Mouse (Mus musculus): ENCODE data around the gene Slc29a3. TPM values are rescaled to one million over a fixed set of nuclear protein-coding genes. Genes with fewer than 3 reads are reported as not detected.
"Not testable (repeated sequence)": the region's sequence is repeated elsewhere in the genome, so short reads cannot be mapped to it uniquely, and the experiment has no call there.

Gene Slc29a3
- polyA plus RNA-seq, 1 experiment from 2014 or later = 9.3 TPM

DNA sequence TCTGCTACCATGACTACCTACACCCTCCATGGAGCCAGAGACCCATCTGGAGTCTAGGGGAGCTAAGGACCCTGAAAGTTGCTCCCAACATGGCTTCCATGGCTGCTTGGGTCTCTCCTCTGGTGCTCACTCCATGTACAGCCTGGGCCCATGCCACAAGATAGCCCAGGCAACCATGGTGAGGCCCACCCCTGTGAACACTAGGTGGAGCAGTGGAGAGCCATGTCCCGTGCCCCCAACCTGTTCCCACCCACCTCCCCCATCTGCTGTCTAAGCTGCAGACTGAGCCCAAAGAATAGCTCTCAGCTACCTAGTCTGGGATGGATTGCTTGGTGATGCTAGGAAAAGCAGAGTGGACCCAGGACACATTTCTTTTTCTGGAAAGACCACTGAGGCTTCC, 29.2 kb downstream of the Slc29a3 start:
- TF ChIP-seq EP300 (IDR thresholded peaks at IDR 0.05) (no peak), CTCF (IDR thresholded peaks at IDR 0.05) (peak; percentile 33)
- Histone ChIP-seq H3K4me1 (ENCODE audit: insufficient read depth, low read depth, low read length) (no peaks in the 10 kb centered on the region), H3K4me2 (replicated peaks; ENCODE audit: low read depth, low read length) (no peak overlapping the region), H3K9me3 (ENCODE audit: low read length) (no peaks in the 10 kb centered on the region), H3K9ac (replicated peaks; ENCODE audit: low read depth) (no peak overlapping the region), H3K36me3 (ENCODE audit: insufficient read depth, low read length) (no peaks in the 10 kb centered on the region), H3K27ac (ENCODE audit: low read length) (no peak overlapping the region), H3K4me3 (ENCODE audit: low read depth, low read length) (no peak overlapping the region), H3K27me3 (replicated peaks; ENCODE audit: insufficient read depth, low read length) (no peaks in the 10 kb centered on the region)
- WGBS = 29% methylated on average over 1 of the region's 1 CpGs
- DNase-seq (ENCODE audit: low spot score) (no peak), ATAC-seq (no peak)

DNA sequence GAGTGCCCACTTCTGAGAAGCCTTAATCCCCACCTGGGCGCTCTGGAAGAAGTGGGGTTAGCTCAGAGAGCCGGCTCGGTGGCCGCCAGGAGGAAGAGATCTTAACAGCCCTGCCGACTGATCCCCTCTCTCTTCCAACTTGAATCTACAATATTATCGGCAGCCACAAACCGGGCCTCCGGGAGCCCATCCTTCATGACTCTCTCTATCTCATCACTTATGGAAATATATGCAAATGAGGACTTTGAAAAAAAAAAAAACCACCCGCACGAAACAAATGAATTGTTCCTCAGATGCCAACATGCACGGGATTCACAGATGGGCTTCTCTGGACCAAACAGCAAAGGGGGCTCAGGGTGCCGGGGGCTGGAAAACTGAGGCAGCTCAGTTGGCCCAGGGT, 31.0 kb downstream of the Slc29a3 start:
- H3K36me3 ChIP-seq (ENCODE audit: insufficient read depth, low read length) = no peaks in the 10 kb centered on the region
- H3K9ac ChIP-seq (replicated peaks; ENCODE audit: low read depth) = no peak overlapping the region
- no peaks in the 10 kb centered on the region for H3K27me3 ChIP-seq (replicated peaks; ENCODE audit: insufficient read depth, low read length)
- 59% methylated on average over 12 of the region's 12 CpGs for WGBS
- no peaks in the 10 kb centered on the region for H3K9me3 ChIP-seq (ENCODE audit: low read length)
- H3K4me3 ChIP-seq (ENCODE audit: low read depth, low read length) = no peak overlapping the region
- no peak for TF ChIP-seq CTCF (IDR thresholded peaks at IDR 0.05)
- H3K4me2 ChIP-seq (replicated peaks; ENCODE audit: low read depth, low read length) = no peak overlapping the region
- DNase-seq (ENCODE audit: low spot score) (no peak), ATAC-seq (no peak)
- H3K27ac ChIP-seq (ENCODE audit: low read length) = no peak overlapping the region
- no peaks in the 10 kb centered on the region for H3K4me1 ChIP-seq (ENCODE audit: insufficient read depth, low read depth, low read length)

DNA sequence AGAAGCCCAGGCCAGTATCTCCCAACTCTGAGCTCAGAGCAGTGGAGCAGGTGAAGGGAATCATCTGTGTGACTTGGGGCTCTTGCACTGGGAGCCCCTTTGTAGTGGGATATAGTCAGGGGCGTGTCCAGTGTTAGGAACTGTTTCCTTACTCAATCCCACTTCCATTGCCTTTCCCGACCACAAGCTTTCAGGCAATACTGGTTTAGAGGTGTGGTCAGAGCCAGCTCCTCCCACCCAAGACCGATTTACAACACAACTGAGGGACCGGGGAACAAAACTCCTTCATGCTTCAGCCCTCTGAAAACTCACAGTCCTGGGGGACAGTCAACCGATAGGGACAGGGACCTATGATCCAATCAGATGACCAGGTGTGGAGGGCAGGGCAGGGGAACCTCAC, 32.1 kb downstream of the Slc29a3 start:
- no peak for ATAC-seq
- Histone ChIP-seq H3K4me1 (ENCODE audit: insufficient read depth, low read depth, low read length) (no peaks in the 10 kb centered on the region), H3K27me3 (replicated peaks; ENCODE audit: insufficient read depth, low read length) (no peaks in the 10 kb centered on the region), H3K36me3 (ENCODE audit: insufficient read depth, low read length) (peaks cover 2% of the 10 kb centered on the region; the same call in 1 of the 2 replicates), H3K4me2 (replicated peaks; ENCODE audit: low read depth, low read length) (no peak overlapping the region), H3K9me3 (ENCODE audit: low read length) (no peaks in the 10 kb centered on the region), H3K9ac (replicated peaks; ENCODE audit: low read depth) (no peak overlapping the region), H3K4me3 (ENCODE audit: low read depth, low read length) (no peak overlapping the region), H3K27ac (ENCODE audit: low read length) (no peak overlapping the region)
- no peak for DNase-seq (ENCODE audit: low spot score)
- WGBS = 80% methylated on average over 5 of the region's 5 CpGs
- TF ChIP-seq CTCF (IDR thresholded peaks at IDR 0.05) = no peak
- no peak for TF ChIP-seq EP300 (IDR thresholded peaks at IDR 0.05)

DNA sequence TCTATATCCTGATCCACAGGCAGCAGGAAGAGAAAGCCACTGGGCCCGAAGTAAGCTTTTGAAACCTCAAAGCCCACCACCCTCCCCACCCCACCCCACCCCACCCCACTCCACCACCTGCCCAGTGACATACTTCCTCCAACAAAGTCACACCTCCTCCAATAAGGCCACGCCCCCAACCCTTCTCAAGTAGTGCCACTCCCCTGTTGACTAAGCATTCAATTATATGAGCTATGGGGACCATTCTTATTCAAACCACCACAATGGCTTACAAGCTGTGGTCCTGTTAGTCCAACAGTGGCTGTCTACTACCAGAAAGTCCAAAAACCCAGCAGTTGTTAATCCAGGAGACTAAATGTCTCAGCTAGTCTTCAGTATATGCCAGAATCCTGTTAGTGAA, 34.1 kb downstream of the Slc29a3 start:
- TF ChIP-seq EP300 (IDR thresholded peaks at IDR 0.05) = no peak

DNA sequence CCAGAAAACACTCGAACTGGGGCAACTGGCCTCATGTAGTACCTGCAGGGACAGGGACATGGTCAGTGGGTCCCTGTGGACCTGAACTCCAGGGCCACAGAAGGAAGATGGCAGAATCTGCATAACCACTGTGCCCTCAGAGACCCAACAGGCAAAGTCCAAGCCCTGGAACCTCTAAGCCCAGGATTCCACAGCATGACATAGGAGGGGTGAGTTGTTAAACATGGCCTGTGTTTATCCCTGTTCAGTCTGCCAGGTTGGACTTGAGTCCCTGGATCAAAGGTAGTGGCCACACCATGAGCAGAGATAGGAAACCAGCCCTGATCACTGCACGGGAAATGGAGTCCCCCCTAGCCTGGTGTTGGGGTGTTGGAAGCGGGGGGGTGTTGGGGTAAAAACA, 36.1 kb downstream of the Slc29a3 start:
- Histone ChIP-seq H3K4me2 (replicated peaks; ENCODE audit: low read depth, low read length) (no peak overlapping the region), H3K27ac (ENCODE audit: low read length) (no peak overlapping the region)
- TF ChIP-seq EP300 (IDR thresholded peaks at IDR 0.05) = no peak
- no peak for TF ChIP-seq CTCF (IDR thresholded peaks at IDR 0.05)

More for the DNA sequence above, 34.1 kb downstream of the Slc29a3 start:
- Histone ChIP-seq H3K36me3 (ENCODE audit: insufficient read depth, low read length) (peaks cover 5% of the 10 kb centered on the region; the same call in 1 of the 2 replicates), H3K9ac (replicated peaks; ENCODE audit: low read depth) (no peak overlapping the region), H3K9me3 (ENCODE audit: low read length) (no peaks in the 10 kb centered on the region), H3K4me2 (replicated peaks; ENCODE audit: low read depth, low read length) (no peak overlapping the region), H3K4me1 (ENCODE audit: insufficient read depth, low read depth, low read length) (no peaks in the 10 kb centered on the region), H3K4me3 (ENCODE audit: low read depth, low read length) (no peak overlapping the region), H3K27me3 (replicated peaks; ENCODE audit: insufficient read depth, low read length) (no peaks in the 10 kb centered on the region), H3K27ac (ENCODE audit: low read length) (no peak overlapping the region)
- no peak for DNase-seq (ENCODE audit: low spot score)
- ATAC-seq = no peak
- WGBS = 91% methylated on average over 2 of the region's 2 CpGs

DNA sequence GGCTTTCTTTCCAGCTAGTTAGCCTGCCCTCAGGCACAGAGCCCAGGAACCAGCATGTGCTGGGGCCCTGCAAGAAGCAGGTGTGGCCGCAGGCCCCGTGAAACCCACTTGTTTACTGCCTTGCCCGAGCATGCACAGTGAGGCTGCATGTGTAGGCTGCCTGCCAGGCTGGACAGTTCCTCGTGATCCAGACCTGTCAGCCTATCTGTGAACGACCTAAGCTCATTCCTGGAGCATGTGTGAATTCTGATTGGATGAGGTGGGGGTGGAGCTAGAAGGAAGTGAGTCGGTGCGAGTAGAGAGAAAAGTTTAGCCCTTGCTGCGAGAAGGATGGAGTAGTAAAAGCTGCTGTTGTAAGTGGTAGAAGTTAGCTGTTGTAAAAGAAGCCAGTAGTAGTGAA, 40.3 kb downstream of the Slc29a3 start:
- H3K4me2 ChIP-seq (replicated peaks; ENCODE audit: low read depth, low read length); H3K9ac ChIP-seq (replicated peaks; ENCODE audit: low read depth); H3K27me3 ChIP-seq (replicated peaks; ENCODE audit: insufficient read depth, low read length); H3K4me3 ChIP-seq (ENCODE audit: low read depth, low read length); DNase-seq (ENCODE audit: low spot score); H3K9me3 ChIP-seq (ENCODE audit: low read length); ATAC-seq; H3K4me1 ChIP-seq (ENCODE audit: insufficient read depth, low read depth, low read length); H3K27ac ChIP-seq (ENCODE audit: low read length); H3K36me3 ChIP-seq (ENCODE audit: insufficient read depth, low read length): not testable (repeated sequence)
- 37% methylated on average over 7 of the region's 8 CpGs for WGBS

More for the DNA sequence above, 36.1 kb downstream of the Slc29a3 start:
- H3K36me3 ChIP-seq (ENCODE audit: insufficient read depth, low read length) = peaks cover 5% of the 10 kb centered on the region; the same call in 1 of the 2 replicates
- no peak for DNase-seq (ENCODE audit: low spot score)
- WGBS = 83% methylated on average over 3 of the region's 3 CpGs
- no peaks in the 10 kb centered on the region for H3K4me1 ChIP-seq (ENCODE audit: insufficient read depth, low read depth, low read length)
- H3K27me3 ChIP-seq (replicated peaks; ENCODE audit: insufficient read depth, low read length) = no peaks in the 10 kb centered on the region
- H3K4me3 ChIP-seq (ENCODE audit: low read depth, low read length) = no peak overlapping the region
- no peaks in the 10 kb centered on the region for H3K9me3 ChIP-seq (ENCODE audit: low read length)
- no peak overlapping the region for H3K9ac ChIP-seq (replicated peaks; ENCODE audit: low read depth)
- ATAC-seq = no peak

DNA sequence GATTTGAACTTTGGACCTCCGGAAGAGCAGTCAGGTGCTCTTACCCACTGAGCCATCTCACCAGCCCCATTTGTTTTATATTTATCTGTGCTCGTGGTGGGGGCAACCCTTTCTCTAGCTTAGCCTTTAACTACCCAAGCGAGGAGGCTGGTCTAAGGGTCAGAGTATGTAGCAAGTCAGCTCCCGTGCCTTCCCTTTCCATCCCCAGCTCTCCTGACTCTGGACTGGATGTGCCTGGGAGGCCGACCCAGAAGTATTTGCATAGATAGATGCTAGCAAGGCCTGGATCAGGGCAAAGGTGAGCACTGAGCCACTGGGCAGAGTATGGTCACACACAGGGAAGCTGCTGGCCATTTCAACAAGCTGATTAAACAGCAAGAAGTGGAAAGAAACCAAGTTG, 43.8 kb downstream of the Slc29a3 start:
- H3K27me3 ChIP-seq (replicated peaks; ENCODE audit: insufficient read depth, low read length) = no peaks in the 10 kb centered on the region
- DNase-seq (ENCODE audit: low spot score) (no peak), ATAC-seq (no peak)
- H3K36me3 ChIP-seq (ENCODE audit: insufficient read depth, low read length) = no peaks in the 10 kb centered on the region
- H3K4me3 ChIP-seq (ENCODE audit: low read depth, low read length) = no peak overlapping the region
- no peak overlapping the region for H3K27ac ChIP-seq (ENCODE audit: low read length)
- H3K9me3 ChIP-seq (ENCODE audit: low read length) = no peaks in the 10 kb centered on the region
- WGBS = 73% methylated on average over 5 of the region's 5 CpGs
- no peaks in the 10 kb centered on the region for H3K4me1 ChIP-seq (ENCODE audit: insufficient read depth, low read depth, low read length)
- H3K4me2 ChIP-seq (replicated peaks; ENCODE audit: low read depth, low read length) = no peak overlapping the region
- no peak overlapping the region for H3K9ac ChIP-seq (replicated peaks; ENCODE audit: low read depth)
- TF ChIP-seq EP300 (IDR thresholded peaks at IDR 0.05) (no peak), CTCF (IDR thresholded peaks at IDR 0.05) (no peak)

Data from lung, postnatal 0 days (tissue).